Mouse (Mus musculus) ES-E14 (cell line): ENCODE data around the gene Creb3l4.

ENCODE experiments used
- CHD2 ChIP-seq: IDR thresholded peaks from 2 replicates; pipeline ENCODE4 v1.6.1; 2014; ENCODE audit warnings: mild to moderate bottlenecking, low read depth, low read length, inconsistent platforms
- HCFC1 ChIP-seq: IDR thresholded peaks from 2 replicates; pipeline ENCODE4 v1.6.1; 2012; ENCODE audit warnings: low read length, inconsistent platforms, borderline replicate concordance; ENCODE audit not compliant: insufficient read depth
- MAFK ChIP-seq: IDR thresholded peaks from 2 replicates; pipeline ENCODE4 v1.6.1; 2014; ENCODE audit warnings: mild to moderate bottlenecking, low read depth, low read length, inconsistent platforms; ENCODE audit not compliant: insufficient read depth

DNA sequence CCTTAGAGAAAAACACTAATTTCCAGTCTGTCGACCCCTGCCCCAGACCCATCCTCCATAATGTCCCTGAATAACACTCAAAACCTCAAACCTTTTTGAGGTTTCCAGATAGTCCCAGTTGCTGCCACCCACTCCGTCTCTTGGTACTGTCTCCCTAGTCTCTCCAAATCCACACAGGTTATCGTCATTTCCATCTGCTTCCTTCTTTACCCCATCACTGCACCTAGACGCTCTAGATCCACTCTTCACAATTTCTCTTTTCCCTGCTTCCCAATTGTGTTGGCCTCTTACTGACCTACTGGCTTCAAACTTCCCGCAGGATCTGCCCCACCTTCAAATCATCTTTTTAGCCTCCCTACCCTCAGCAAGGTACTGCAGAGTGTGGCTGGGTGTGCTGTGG is 22.2 kb downstream of the Creb3l4 start:
- TF ChIP-seq MAFK (no peak), HCFC1 (no peak), CHD2 (no peak)
